Mouse (Mus musculus) heart, adult 2 months (tissue): ENCODE measurements around the gene D630023F18Rik.

Experiments used
- CTCF ChIP-seq: fragments of 200-600 bp; IDR thresholded peaks from 2 replicates; pipeline ENCODE4 v1.8.1; 2022; ENCODE audit warnings: antibody characterized with exemption, mild to moderate bottlenecking, moderate library complexity
- POLR2A ChIP-seq: fragments of 200-500 bp; IDR thresholded peaks from 2 replicates; pipeline ENCODE4 v1.6.1; 2011; ENCODE audit warnings: mild to moderate bottlenecking, low read depth, low read length, control low read depth; ENCODE audit not compliant: insufficient read depth

- TF ChIP-seq POLR2A (no peak), CTCF (no peak)
Measured at GRCm38 (mm10) chr1:65112807-65113196, 10.2 kb downstream of the D630023F18Rik start.
